Mouse (Mus musculus): ENCODE measurements around the gene Dalrd3.

- TF ChIP-seq CTCF (IDR thresholded peaks at IDR 0.05; ENCODE audit: low read depth) = no peak
- no peak for TF ChIP-seq EP300 (IDR thresholded peaks at IDR 0.05; ENCODE audit: low read depth)
Observed at GRCm38 (mm10) chr9:108579344-108579690, 9.6 kb downstream of the Dalrd3 start.

All from heart, postnatal 0 days (tissue).